Mouse (Mus musculus) myocyte (in vitro differentiated cells): ENCODE measurements around the gene Dnase1l3.

Experiments
- CEBPB ChIP-seq: IDR thresholded peaks from 2 replicates; pipeline ENCODE4 v1.6.1; 2011; ENCODE audit warnings: mild to moderate bottlenecking, moderate library complexity; ENCODE audit not compliant: poor library complexity, insufficient read depth, severe bottlenecking
- MAX ChIP-seq: IDR thresholded peaks from one replicate; pipeline ENCODE4 v1.6.1; 2011; ENCODE audit warnings: low read depth, mild to moderate bottlenecking, control low read depth
- MYOD1 ChIP-seq, 3 experiments: IDR thresholded peaks; one replicate each; pipeline ENCODE4 v1.6.1; 2011; ENCODE audit warnings: control low read depth in 2 of 3, low read depth in 2 of 3, mild to moderate bottlenecking in 2 of 3, moderate library complexity in 1 of 3; ENCODE audit not compliant: insufficient read length in 2 of 3, control insufficient read depth in 1 of 3
- MYOG ChIP-seq, 3 experiments: IDR thresholded peaks; one replicate each; pipeline ENCODE4 v1.6.1; 2011; ENCODE audit warnings: control low read depth in 2 of 3, low read depth in 2 of 3, mild to moderate bottlenecking in 2 of 3; ENCODE audit not compliant: insufficient read length in 2 of 3, control insufficient read depth in 1 of 3, insufficient read depth in 1 of 3
- POLR2A ChIP-seq: IDR thresholded peaks from one replicate; pipeline ENCODE4 v1.6.1; 2011; ENCODE audit warnings: low read depth, mild to moderate bottlenecking, control low read depth, moderate library complexity; ENCODE audit not compliant: insufficient read length
- TCF12 ChIP-seq: IDR thresholded peaks from one replicate; pipeline ENCODE4 v1.6.1; 2011; ENCODE audit warnings: mild to moderate bottlenecking, control low read depth; ENCODE audit not compliant: poor library complexity, insufficient read depth, severe bottlenecking
- USF1 ChIP-seq: IDR thresholded peaks from one replicate; pipeline ENCODE4 v1.6.1; 2011; ENCODE audit warnings: low read depth, mild to moderate bottlenecking, control low read depth, moderate library complexity

GRCm38 (mm10) chr14:7992158-7992557 is 2.2 kb downstream of the Dnase1l3 start:
- TF ChIP-seq POLR2A: no peak
- TF ChIP-seq MYOG (IDR thresholded peaks at IDR 0.05; ENCODE audit: control insufficient read depth in 1 of 3, insufficient read depth in 1 of 3, insufficient read length in 2 of 3, low read depth in 2 of 3): no peak
- TF ChIP-seq CEBPB: no peak
- no peak for TF ChIP-seq MAX
- TF ChIP-seq MYOD1 (IDR thresholded peaks at IDR 0.05; ENCODE audit: control insufficient read depth in 1 of 3, insufficient read length in 2 of 3, low read depth in 2 of 3): no peak
- TF ChIP-seq USF1: no peak
- TF ChIP-seq TCF12: no peak
